Mouse (Mus musculus) liver, embryonic 16.5 days (tissue): ENCODE measurements at regions not wholly inside any gene's neighbourhood (a gene's known extent, or its start where the extent isn't known, plus 50 kb on each side); places are given as distances from the start of the nearest gene placed in this dataset.
"Not testable (repeated sequence)": the region's sequence is repeated elsewhere in the genome, so short reads cannot be mapped to it uniquely, and the experiment has no call there.

Source experiments
- ATAC-seq: fragments of 200-750 bp; cut with Nextera tagmentation; 2 replicates; pipeline ENCODE4 v1.8.0; 2017; ENCODE audit warnings: low read depth, mild to moderate bottlenecking, moderate number of reproducible peaks, moderate library complexity
- H3K27ac ChIP-seq: fragments of 300-500 bp; sonication (generic); 2 replicates; pipeline ENCODE4 v1.5.1; 2014; ENCODE audit warnings: mild to moderate bottlenecking, low read length
- H3K27me3 ChIP-seq: fragments of 300-500 bp; sonication (generic); 2 replicates; pipeline ENCODE4 v1.6.1; 2014; ENCODE audit warnings: low read depth, low read length, mixed read lengths; ENCODE audit not compliant: control insufficient read depth, insufficient read depth
- H3K36me3 ChIP-seq: fragments of 300-500 bp; sonication (generic); 2 replicates; pipeline ENCODE4 v1.6.1; 2014; ENCODE audit warnings: mild to moderate bottlenecking; ENCODE audit not compliant: control insufficient read depth, insufficient read depth
- H3K4me1 ChIP-seq: fragments of 300-500 bp; sonication (generic); 2 replicates; pipeline ENCODE4 v1.6.1; 2014; ENCODE audit warnings: low read depth, low read length, mixed read lengths; ENCODE audit not compliant: control insufficient read depth
- H3K4me2 ChIP-seq: fragments of 300-500 bp; sonication (generic); 2 replicates; pipeline ENCODE4 v1.6.1; 2014; ENCODE audit warnings: low read depth, low read length, mixed read lengths
- H3K4me3 ChIP-seq: fragments of 300-500 bp; sonication (generic); 2 replicates; pipeline ENCODE4 v1.5.1; 2014; ENCODE audit warnings: low read depth, mild to moderate bottlenecking, low read length
- H3K9ac ChIP-seq: fragments of 300-500 bp; sonication (generic); 2 replicates; pipeline ENCODE4 v1.6.1; 2014; ENCODE audit warnings: low read depth, low read length
- H3K9me3 ChIP-seq: fragments of 300-500 bp; sonication (generic); replicated peaks from 2 replicates; pipeline ENCODE4 v1.6.1; 2016; ENCODE audit warnings: low read length; ENCODE audit not compliant: control insufficient read depth
- WGBS: fragments of 180-500 bp; shearing (Covaris S2); extraction: QIAGEN DNeasy Blood & Tissue Kit; methylation state at CpG from one replicate; pipeline ENCODE4 v1.1.7; 2014; ENCODE audit not compliant: insufficient replicate concordance; 5-methylcytosine and 5-hydroxymethylcytosine counted together

DNA sequence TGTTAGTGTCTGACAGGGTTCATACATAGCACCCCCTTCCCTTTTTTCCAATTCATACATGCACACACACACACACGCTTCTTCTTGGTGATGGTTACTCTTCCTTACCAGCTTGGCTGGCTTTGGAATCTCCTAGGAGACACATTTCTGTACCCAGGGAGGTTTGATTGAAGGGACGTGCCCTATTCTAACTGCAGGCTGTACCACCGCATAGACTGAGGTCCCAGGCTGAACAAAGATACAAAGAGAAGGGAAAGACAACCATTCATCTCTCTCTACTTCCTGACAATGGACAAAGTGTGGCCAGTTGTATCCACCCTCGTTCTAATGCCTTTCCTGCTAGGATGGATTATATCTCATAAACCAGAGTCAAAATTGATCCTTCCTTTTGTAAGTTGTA, 100.0 kb downstream of the Raet1d start:
- H3K27ac ChIP-seq, H3K4me3 ChIP-seq, H3K4me1 ChIP-seq, H3K9ac ChIP-seq, ATAC-seq, H3K27me3 ChIP-seq, H3K4me2 ChIP-seq, H3K36me3 ChIP-seq, H3K9me3 ChIP-seq: not testable (repeated sequence)
- 50% methylated on average over 4 of the region's 4 CpGs for WGBS

DNA sequence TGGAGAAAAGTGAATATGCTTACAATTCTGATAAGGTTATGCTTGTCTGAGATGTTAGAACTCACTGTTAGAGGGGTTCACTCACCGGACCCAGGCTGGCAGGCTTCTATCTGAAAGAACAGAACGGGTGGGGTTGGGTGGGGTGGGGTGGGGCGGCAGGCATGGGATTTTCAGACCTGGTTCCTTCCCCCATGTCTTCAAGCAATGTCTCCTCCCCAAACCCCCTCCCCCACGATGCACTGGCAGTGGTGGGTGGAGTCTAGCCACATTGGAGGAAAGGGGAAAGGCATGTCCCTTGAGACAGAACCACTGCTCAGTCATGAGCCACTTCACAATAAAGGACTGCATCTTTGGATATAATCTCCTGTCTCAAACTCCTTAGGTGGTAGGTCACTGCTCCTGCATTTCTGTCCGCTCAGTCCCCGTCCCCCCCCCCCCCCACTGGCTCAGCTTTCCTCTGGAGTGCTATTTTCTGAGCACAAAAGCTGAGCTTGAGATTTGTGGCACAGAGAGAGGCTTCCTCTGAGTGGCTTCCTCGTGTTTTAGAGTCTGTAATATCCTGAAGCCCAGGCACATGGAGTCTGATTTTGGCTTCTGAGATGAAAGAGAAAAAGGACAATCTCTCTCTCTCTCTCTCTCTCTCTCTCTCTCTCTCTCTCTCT, 100.6 kb downstream of the Raet1d start:
- peak; percentile 70 for ATAC-seq
- H3K36me3 ChIP-seq, result not testable (repeated sequence)

DNA sequence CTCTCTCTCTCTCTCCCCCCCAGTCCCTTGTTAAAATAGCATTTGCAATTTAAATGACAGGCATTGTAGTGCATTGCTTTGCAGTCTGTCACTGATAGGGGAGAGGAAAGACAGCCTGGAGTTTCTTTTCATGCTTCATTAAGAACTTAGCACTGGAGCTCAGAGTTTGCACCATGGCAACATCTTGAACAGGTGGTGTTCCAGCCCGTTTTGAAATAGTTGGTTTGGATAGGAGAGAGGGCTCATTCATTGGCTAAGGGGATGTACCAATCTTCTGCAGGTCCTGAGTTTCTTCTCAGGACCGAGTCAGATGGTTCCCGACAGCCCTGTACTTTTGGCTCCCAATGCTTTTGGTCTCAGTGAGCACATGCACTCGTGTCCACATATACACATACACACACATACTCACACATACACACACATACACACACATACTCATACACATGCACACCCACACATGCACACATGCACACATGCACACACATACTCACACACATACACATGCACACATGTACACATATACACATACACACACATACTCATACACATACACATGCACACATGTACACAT, 101.2 kb downstream of the Raet1d start:
- not testable (repeated sequence) for H3K27me3 ChIP-seq, H3K36me3 ChIP-seq, H3K27ac ChIP-seq, H3K4me2 ChIP-seq, H3K4me1 ChIP-seq, H3K4me3 ChIP-seq, H3K9ac ChIP-seq, H3K9me3 ChIP-seq, ATAC-seq
- WGBS, result 45% methylated on average over 4 of the region's 4 CpGs

More for the DNA sequence above, 100.6 kb downstream of the Raet1d start:
- not testable (repeated sequence) for H3K27ac ChIP-seq, H3K27me3 ChIP-seq, H3K9ac ChIP-seq, H3K9me3 ChIP-seq, H3K4me3 ChIP-seq, H3K4me1 ChIP-seq, H3K4me2 ChIP-seq
- WGBS, result 10% methylated on average over 7 of the region's 7 CpGs

DNA sequence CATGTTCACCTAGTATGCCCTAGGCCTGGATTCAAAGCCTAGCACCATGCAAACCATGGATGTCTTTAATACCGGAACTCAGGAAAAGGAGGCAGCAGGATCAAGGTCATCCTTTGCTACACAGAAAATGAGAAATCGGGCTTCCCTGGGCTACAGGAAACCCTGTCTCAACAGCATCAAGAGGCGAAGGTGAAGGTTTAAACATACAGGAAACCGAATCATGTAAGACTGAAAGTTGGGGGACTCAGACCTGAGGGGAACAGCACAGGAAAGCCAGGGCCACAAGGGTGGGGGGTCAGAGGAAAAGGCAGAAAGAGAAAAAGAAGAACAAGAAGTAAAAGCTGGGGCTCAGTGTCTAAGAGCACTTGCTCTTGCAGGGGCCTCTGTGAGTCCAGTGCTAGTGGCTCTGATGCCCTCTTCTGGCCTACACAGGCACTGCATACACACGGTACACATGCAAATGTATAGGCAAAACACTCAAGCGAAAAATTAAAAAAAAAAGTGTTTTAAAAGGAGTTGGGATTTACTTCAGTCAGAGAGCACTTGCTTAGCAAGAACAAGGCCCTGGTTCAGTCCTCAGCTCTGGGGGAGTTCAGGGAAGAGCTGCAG, 111.5 kb downstream of the Raet1d start:
- not testable (repeated sequence) for H3K9me3 ChIP-seq, H3K27me3 ChIP-seq, H3K4me3 ChIP-seq, ATAC-seq, H3K9ac ChIP-seq, H3K36me3 ChIP-seq, H3K4me2 ChIP-seq, H3K27ac ChIP-seq, H3K4me1 ChIP-seq
- WGBS, result 77% methylated on average over 6 of the region's 6 CpGs

DNA sequence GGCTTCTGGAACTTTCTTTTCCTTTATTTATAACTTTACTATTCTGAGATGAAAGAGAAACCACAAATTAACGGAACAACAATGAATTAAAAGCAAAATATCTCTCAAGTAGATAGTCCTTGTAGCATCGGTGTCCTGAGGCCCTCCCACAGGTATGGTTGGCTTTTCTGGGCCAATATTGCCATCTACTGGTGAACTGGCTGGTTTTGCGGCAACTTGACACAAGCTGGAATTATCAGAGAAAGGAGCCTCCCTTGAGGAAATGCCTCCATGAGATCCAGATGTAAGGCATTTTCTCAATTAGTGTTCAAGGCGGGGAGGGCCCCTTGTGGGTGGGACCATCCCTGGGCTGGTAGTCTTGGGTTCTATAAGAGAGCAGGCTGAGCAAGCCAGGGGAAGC, 119.5 kb downstream of the Raet1d start:
- WGBS, result 2% methylated on average over 4 of the region's 4 CpGs
- ATAC-seq, H3K27ac ChIP-seq, H3K9ac ChIP-seq, H3K9me3 ChIP-seq, H3K27me3 ChIP-seq, H3K4me2 ChIP-seq, H3K36me3 ChIP-seq, H3K4me1 ChIP-seq, H3K4me3 ChIP-seq: not testable (repeated sequence)

DNA sequence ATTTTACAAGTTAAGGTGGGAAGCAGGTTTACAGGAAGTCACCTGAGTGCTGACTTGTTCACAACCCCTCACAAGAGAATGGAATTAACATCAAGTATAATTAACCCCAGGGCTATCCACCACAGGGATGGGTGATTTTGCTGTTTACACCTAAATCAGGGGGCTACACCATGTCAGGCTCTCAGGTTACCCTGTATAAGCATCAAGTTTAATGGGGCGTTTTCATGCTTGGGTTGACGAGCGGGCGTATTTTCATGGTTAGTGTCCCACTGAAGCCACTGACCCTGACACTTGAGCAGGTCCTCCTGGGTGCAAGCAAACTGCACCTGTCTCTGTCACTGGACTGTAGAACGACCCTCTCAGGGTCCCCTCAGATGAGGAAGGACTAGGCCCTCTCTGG, 126.7 kb downstream of the Raet1d start:
- not testable (repeated sequence) for H3K27ac ChIP-seq, ATAC-seq, H3K9ac ChIP-seq, H3K9me3 ChIP-seq, H3K36me3 ChIP-seq, H3K4me3 ChIP-seq, H3K27me3 ChIP-seq, H3K4me2 ChIP-seq, H3K4me1 ChIP-seq
- 58% methylated on average over 5 of the region's 5 CpGs for WGBS

DNA sequence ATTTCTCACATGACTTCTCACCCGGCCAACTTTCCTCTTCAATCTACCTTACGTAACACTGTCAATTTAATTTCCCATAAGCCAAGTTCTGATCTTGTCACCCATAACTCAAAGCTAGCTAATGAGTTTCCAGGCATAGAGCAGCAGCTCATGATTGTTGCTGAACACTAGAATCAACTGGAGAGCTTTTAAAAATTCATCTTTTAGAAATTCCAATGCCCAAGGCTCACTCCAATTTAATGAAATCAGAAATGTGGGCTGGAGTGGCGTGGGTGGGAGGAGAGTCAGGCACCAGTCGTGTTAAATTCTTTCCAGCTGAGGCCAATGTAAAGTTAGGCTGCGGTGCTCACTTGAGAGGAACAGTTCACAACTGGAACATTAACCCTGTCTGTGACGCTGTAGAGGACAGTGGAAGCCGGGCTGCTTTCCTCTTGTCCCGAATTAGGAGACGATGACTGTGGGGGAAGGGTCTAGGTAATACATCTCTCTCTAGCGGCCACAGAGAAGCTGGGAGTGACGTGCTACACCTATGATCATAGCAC, 131.5 kb downstream of the Raet1d start:
- H3K4me1 ChIP-seq, H3K36me3 ChIP-seq, H3K27ac ChIP-seq, ATAC-seq, H3K4me2 ChIP-seq, H3K27me3 ChIP-seq, H3K9me3 ChIP-seq, H3K4me3 ChIP-seq, H3K9ac ChIP-seq: not testable (repeated sequence)
- WGBS, result 71% methylated on average over 9 of the region's 11 CpGs

DNA sequence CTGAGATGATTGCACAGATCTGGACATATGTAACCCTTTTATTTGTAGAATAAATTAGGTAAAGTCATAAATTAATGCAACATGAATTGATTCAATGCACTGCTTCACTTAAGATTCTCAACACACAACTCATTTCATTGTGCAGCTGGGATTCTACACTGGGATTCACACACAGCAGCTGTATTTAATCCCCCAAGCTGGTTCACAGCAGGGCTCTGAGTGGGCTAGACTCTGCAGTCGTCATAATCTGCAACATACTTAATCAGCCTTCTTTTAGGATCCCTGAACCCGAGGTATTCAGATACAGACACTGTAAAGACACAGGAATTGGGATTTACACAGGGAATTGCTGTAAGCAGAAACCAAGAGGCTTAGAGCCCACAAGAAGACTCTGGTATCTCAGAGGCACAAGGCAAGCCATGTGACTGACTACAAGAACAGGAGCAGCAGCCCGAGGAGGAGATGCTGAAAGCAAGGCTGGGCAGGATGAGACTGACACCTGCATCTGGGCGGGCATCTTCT, 135.7 kb downstream of the Raet1d start:
- 31% methylated on average over 4 of the region's 4 CpGs for WGBS
- ATAC-seq, result no peak
- no peak overlapping the region for H3K9ac ChIP-seq

More for the DNA sequence above, 135.7 kb downstream of the Raet1d start:
- Histone ChIP-seq H3K36me3 (no peaks in the 10 kb centered on the region), H3K4me3 (no peak overlapping the region), H3K4me1 (no peaks in the 10 kb centered on the region), H3K27ac (no peak overlapping the region), H3K4me2 (no peak overlapping the region), H3K27me3 (no peaks in the 10 kb centered on the region), H3K9me3 (no peaks in the 10 kb centered on the region)
